Mouse (Mus musculus): ENCODE data around the gene Lce1b.

DNA sequence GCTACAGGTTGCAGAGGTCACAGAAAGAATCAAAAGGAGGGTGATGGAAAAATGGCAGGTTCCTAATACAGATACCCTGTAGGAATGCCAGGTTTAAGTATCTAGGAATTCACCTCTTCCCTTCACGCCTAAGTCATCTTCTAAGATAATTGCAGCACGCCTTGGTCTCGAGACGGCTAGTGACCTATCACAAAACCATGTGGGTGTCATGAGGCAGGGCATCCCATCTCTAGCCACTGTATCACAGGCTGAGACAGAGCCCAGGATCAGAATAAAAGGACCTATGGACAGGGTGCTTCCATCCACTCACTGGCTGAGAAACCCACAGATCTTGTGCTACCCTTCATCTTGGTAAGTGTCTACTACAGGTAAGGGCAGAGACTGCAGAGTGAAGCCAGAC is 22.2 kb upstream of the Lce1b start, which contains the start of gene Lce1c:
- TF ChIP-seq CTCF (IDR thresholded peaks at IDR 0.05; ENCODE audit: low read depth, low read length) (no peak), TAL1 (conservative IDR thresholded peaks at IDR 0.05; ENCODE audit: low read depth, low read length) (no peak)

All from G1E (cell line).